Mouse (Mus musculus): ENCODE measurements around the gene Sfxn5. TPM values are rescaled to one million over a fixed set of nuclear protein-coding genes. Genes with fewer than 3 reads are reported as not detected.

Gene Sfxn5
- polyA plus RNA-seq, 1 experiment from 2014 or later, result 4.7 TPM

Small RNAs within 50 kb of the gene (microRNA-seq; reads per million reads assigned to microRNA genes)
- not detected for gene Mir705 (ENCODE audit: borderline number of aligned reads)

Other genes starting within 250 kb of the Sfxn5 start
- 54.5 and 62.2 TPM in 2 replicates for gene Spr, start 195.7 kb downstream of the Sfxn5 start, polyA plus RNA-seq (2014; fragmentation: Nextera tagmentation; extraction: Ambion mirVana)
- gene Emx1, start 146.0 kb downstream of the Sfxn5 start, polyA plus RNA-seq (2014; fragmentation: Nextera tagmentation; extraction: Ambion mirVana), result 0.56 and 0.88 TPM in 2 replicates
- 3.1 TPM in 2 replicates for gene Rab11fip5, start 41.2 kb upstream of the Sfxn5 start, polyA plus RNA-seq (2014; fragmentation: Nextera tagmentation; extraction: Ambion mirVana)
- not detected in 2 replicates for gene Noto, start 90.5 kb upstream of the Sfxn5 start, polyA plus RNA-seq (2014; fragmentation: Nextera tagmentation; extraction: Ambion mirVana)
- 56.3 and 56.4 TPM in 2 replicates for gene Smyd5, start 98.6 kb upstream of the Sfxn5 start, polyA plus RNA-seq (2014; fragmentation: Nextera tagmentation; extraction: Ambion mirVana)
- gene Cct7, start 118.1 kb upstream of the Sfxn5 start, polyA plus RNA-seq (2014; fragmentation: Nextera tagmentation; extraction: Ambion mirVana), result 713 and 720 TPM in 2 replicates
- 23.5 and 23.7 TPM in 2 replicates for gene Pradc1, start 118.5 kb upstream of the Sfxn5 start, polyA plus RNA-seq (2014; fragmentation: Nextera tagmentation; extraction: Ambion mirVana)
- 0.35 and 0.54 TPM in 2 replicates for gene Fbxo41, start 169.6 kb upstream of the Sfxn5 start, polyA plus RNA-seq (2014; fragmentation: Nextera tagmentation; extraction: Ambion mirVana)
- not detected in 2 replicates for gene Egr4, start 180.2 kb upstream of the Sfxn5 start, polyA plus RNA-seq (2014; fragmentation: Nextera tagmentation; extraction: Ambion mirVana)